Mouse (Mus musculus) ovary, postnatal 14 days (tissue): ENCODE measurements around the gene Csf2.
"Not testable (repeated sequence)": the region's sequence is repeated elsewhere in the genome, so short reads cannot be mapped to it uniquely, and the experiment has no call there.

ENCODE experiments used
- DNase-seq: peaks from one replicate; pipeline ENCODE4 v3.0.0; 2022; ENCODE audit warnings: low spot score

Csf2 gene

DNA sequence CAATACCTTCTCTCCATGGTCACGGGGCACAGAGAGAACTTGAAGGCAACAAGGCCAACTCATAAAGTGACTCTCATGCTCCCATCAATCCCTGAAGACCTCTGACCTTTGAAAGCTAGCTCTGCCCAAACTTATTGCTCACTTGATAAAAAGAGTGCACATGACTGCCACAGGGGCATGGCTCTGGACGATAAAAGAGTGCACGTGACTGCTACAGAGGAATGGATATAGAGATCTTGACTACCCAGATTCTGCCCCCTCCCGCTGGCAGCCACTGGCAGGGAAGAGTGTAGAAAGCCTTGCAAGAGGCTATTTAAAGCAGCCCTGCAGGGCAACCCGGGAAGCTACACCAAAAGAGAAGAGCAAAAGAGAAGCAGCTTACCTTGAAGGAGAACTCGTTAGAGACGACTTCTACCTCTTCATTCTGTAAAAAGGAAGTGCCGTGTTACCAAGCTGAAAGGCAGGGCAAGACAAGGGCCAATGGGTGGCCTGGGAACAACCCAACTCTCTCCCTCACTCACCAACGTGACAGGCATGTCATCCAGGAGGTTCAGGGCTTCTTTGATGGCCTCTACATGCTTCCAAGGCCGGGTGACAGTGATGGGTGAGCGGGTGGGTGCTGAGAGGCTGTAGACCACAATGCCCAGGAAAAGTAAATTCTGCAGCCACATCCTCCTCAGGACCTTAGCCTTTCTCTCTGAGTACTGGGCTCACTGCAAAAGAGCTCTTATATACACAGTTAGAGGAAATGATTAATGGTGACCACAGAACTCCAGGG, at the start of gene Csf2:
TSS of gene Csf2 (minus strand) at position 728 of the 778 bp plus-strand sequence.
- no peak for DNase-seq

DNA sequence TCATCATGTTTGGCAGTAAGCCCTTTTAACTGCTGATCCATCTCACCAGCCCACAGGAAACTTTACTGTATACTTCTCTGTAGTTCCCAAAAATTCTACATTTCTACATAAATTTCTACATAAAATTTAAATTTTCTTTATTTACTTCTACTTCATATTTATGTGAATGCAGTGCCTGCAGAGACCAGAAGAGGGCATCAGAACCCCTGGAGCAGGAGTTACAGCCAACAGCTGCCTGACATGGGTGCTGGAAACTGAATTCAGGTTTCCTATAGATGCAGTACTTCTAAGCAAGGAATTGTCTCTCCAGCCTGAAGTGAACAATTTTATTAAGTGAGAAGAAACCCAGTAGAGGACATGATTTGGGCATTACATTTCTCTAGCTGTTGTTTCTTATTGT, 49.3 kb upstream of the Csf2 start:
- DNase-seq, result no peak

- DNase-seq, result not testable (repeated sequence)
These were observed 48.0 kb upstream of the Csf2 start for GRCm38 (mm10) chr11:54297471-54297870.

- DNase-seq, result no peak
These were observed 47.3 kb upstream of the Csf2 start for GRCm38 (mm10) chr11:54296734-54297133.

DNA sequence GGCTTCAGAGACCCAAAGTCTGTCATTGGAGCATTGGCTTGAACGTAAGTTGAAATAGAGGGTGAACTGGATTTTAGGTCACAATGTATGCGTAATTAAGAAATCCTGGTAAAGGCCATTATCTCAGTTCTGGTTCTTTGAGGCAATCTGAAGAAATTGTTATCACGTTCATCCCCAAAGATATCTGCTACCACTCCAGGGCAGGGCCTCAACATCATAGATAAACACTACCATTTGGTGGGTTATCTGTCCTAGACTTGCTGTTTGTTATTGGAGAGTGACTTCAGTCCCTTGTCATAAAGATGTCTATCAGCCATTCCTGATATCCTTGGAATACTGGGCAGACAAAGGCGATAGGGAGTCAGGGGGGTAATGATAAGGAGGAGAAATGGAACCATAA, 46.5 kb upstream of the Csf2 start:
- DNase-seq, result no peak

DNA sequence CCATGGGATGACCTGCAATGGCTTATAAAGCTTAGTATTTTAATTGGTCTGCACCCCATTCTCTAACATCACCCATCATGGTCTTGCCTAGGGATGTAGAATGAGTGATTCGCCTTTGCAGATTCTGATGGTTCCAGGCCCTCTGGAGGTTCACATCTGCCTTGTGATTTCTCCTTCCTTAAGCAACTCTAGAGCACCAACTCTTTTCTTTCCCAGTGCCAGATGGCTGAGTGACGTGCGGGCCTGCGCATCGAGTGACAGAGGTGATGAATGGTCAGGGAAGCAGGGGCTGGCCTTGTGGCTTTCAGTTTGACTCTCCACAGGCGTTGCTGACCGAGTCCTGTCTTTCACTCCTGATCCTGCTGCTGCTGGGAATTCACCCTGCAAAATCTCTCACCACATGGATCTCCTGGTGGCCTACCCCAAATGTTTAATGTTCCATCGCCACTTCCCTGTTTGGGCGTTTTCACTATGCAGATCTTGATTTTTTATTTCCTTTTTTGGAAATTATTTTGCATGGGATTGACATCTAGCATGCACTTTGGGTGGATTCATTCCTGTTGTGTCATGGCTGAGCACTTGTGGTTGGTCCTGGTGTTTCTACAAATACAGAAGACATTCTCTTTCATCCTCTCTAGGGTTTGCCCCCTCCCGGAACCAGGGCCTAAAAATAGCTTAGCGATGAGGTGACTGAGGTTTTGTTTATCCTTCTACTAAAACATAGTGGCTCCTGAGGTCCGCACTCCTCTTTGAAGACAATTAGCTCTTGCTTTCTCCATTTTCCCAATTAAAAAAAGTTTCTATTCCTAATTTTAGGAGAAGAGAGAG, 44.7 kb upstream of the Csf2 start:
- no peak for DNase-seq

DNA sequence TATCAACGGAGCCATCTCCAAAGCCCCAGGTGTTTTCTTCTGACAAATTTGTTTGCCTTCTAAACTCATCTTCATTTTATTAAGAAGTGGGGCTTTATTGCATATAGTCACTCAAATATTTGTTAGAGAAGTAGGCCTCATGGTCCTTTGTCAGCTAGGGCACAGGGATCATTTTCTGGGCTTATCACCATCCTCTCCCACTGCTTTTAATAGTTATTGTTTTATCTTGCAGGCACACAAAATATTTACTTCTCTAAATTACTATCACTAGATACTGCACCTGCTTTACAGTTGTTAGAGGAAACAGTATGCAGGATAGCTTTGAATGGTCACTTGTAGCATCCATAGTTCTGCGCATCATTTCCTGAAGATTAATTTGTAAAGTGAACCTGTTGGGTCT, 42.7 kb upstream of the Csf2 start:
- no peak for DNase-seq

GRCm38 (mm10) chr11:54287821-54288453, 38.5 kb upstream of the Csf2 start:
- DNase-seq, result no peak

GRCm38 (mm10) chr11:54271437-54271949, 22.0 kb upstream of the Csf2 start:
- DNase-seq, result no peak

GRCm38 (mm10) chr11:54269191-54269896, 19.9 kb upstream of the Csf2 start:
- DNase-seq, result no peak

- DNase-seq, result no peak
These were observed 17.7 kb upstream of the Csf2 start, which contains the start of gene Il3 for GRCm38 (mm10) chr11:54267177-54267576. Il3 (minus strand) TSS chr11:54267277.

- DNase-seq, result peak; percentile 34
These were observed 15.1 kb upstream of the Csf2 start for GRCm38 (mm10) chr11:54264542-54264941.

- no peak for DNase-seq
These were observed 14.1 kb upstream of the Csf2 start for GRCm38 (mm10) chr11:54263405-54264031.

- DNase-seq, result peak; percentile 49
These were observed 7.3 kb upstream of the Csf2 start for GRCm38 (mm10) chr11:54256624-54257376.

DNA sequence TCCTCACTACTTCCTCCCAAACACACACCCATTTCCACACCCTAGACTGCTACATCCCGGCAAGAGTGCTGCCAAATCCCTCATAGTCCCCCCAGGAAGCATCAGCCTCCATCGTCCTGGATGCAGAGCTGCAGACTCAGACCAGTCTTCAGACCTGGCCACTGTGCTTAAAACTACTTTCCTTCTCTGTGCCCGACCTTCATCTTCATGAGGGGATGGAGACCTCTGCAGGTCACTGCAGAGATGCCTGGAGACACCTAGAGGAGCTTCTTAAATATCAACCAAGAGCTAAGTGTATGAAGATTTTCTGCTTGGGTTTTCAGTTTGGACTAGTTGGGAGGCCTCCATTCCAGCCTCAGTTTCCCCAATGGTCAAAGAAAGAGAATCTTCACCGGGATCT, 4.6 kb upstream of the Csf2 start:
- DNase-seq, result no peak

GRCm38 (mm10) chr11:54250575-54250974, 1.1 kb upstream of the Csf2 start:
- no peak for DNase-seq

GRCm38 (mm10) chr11:54249748-54250147, 281 bp upstream of the Csf2 start:
- no peak for DNase-seq

GRCm38 (mm10) chr11:54247251-54247950, 2.1 kb downstream of the Csf2 start:
- DNase-seq, result no peak

DNA sequence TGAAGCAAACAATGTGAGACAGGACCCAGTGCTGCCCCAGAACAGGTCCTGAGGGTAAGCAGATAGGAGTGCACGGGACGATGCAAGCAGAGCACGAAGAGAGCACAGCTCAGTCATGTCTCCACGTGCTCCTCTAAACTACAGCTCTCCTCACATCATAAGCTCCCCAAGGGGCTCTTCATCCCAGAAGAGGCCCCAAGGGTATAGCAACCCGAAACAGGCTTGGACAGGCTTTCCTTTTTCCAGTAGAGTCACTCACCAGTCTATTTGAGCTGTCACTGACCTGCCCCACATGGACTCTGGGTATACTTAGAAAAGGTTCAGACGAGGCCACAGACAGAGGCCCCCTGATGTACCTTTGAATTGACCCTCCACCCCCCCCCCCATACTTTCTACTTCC, 5.0 kb downstream of the Csf2 start:
- DNase-seq, result no peak

DNA sequence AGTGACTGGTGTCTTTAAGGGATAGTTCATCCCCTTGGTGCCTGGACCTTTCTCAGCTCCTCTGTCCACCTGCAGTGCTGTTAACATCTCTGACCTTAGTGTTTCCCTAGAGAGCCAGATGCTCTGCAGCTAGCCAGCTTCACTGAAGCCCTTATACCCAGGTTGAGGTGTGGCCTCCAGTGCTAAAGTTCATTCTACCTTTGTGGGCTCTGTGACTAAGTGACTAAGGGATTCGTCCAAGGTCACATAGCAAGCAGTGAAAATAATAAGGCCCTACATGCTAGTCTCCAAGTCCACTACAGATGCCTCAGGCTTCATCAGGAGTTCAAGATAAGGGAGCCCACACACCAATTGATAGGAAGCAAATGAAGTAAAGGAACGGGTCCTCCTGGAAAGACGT, 7.0 kb downstream of the Csf2 start:
- DNase-seq, result no peak
